Mouse (Mus musculus) ES-E14 (cell line): ENCODE data around the gene Dapp1. TPM values are rescaled to one million over a fixed set of nuclear protein-coding genes. Genes with fewer than 3 reads are reported as not detected.
A peak's percentile ranks its signal among the peaks of the same experiment; 100 is the strongest.

Experiments
- DNase-seq: peaks from one replicate; pipeline ENCODE4 v3.0.0-alpha.2; 2013; ENCODE audit warnings: low read depth, low spot score
- H3K27ac ChIP-seq: 2 replicates; pipeline ENCODE4 v1.5.1; 2012; ENCODE audit warnings: low read depth, mild to moderate bottlenecking, low read length, moderate library complexity, mixed read lengths; ENCODE audit not compliant: poor library complexity, insufficient read depth, severe bottlenecking
- H3K36me3 ChIP-seq: 2 replicates; pipeline ENCODE4 v1.6.1; 2012; ENCODE audit warnings: mild to moderate bottlenecking, low read length, moderate library complexity, mixed read lengths; ENCODE audit not compliant: control insufficient read depth, poor library complexity, insufficient read depth, severe bottlenecking
- H3K4me1 ChIP-seq, 2 experiments: fragments of 150-350 bp in 1 of 2; sonication (generic) in 1 of 2; 2 replicates each; pipeline ENCODE4 v1.6.1; 2012; ENCODE audit warnings: low read length in 2 of 2, mild to moderate bottlenecking in 1 of 2, mixed read lengths in 1 of 2; ENCODE audit not compliant: control insufficient read depth in 2 of 2, insufficient read depth in 2 of 2, poor library complexity in 1 of 2
- H3K4me3 ChIP-seq, 2 experiments: fragments of 150-350 bp in 1 of 2; sonication (generic) in 1 of 2; 2 replicates each; pipeline ENCODE4 v1.5.1; 2012; ENCODE audit warnings: low read length in 2 of 2, low read depth in 1 of 2, mild to moderate bottlenecking in 1 of 2, mixed read lengths in 1 of 2; ENCODE audit not compliant: insufficient read depth in 1 of 2, poor library complexity in 1 of 2, severe bottlenecking in 1 of 2
- H3K9ac ChIP-seq: 2 replicates; pipeline ENCODE4 v1.6.1; 2012; ENCODE audit warnings: low read depth, mild to moderate bottlenecking, low read length, mixed read lengths; ENCODE audit not compliant: poor library complexity, insufficient read depth, severe bottlenecking
- H3K9me3 ChIP-seq: fragments of 150-350 bp; sonication (generic); 2 replicates; pipeline ENCODE4 v1.6.1; 2012; ENCODE audit warnings: low read depth, mild to moderate bottlenecking, low read length; ENCODE audit not compliant: control insufficient read depth, insufficient read depth
- CHD2 ChIP-seq: IDR thresholded peaks from 2 replicates; pipeline ENCODE4 v1.6.1; 2014; ENCODE audit warnings: mild to moderate bottlenecking, low read depth, low read length, inconsistent platforms
- HCFC1 ChIP-seq: IDR thresholded peaks from 2 replicates; pipeline ENCODE4 v1.6.1; 2012; ENCODE audit warnings: low read length, inconsistent platforms, borderline replicate concordance; ENCODE audit not compliant: insufficient read depth
- MAFK ChIP-seq: IDR thresholded peaks from 2 replicates; pipeline ENCODE4 v1.6.1; 2014; ENCODE audit warnings: mild to moderate bottlenecking, low read depth, low read length, inconsistent platforms; ENCODE audit not compliant: insufficient read depth
- ZC3H11A ChIP-seq: IDR thresholded peaks from 2 replicates; pipeline ENCODE4 v1.6.1; 2012; ENCODE audit warnings: low read depth, mild to moderate bottlenecking, inconsistent platforms, low read length, borderline replicate concordance
- ZNF384 ChIP-seq: IDR thresholded peaks from 2 replicates; pipeline ENCODE4 v1.6.1; 2012; ENCODE audit warnings: low read depth, low read length, inconsistent platforms
- in situ Hi-C, 2 experiments: fragments of 600-800 bp; cut with MboI; formaldehyde crosslinking; loops; one replicate each; pipeline ENCODE4 v1.15.1; 2025; ENCODE audit warnings: low sequenced_read_pairs in 2 of 2, inconsistent platforms in 1 of 2; ENCODE audit not compliant: unreplicated experiment in 2 of 2
- total RNA-seq: library from RNA; depleted of rRNA; stranded (reverse); fragments of 300-350 nt; gene quantifications from 2 replicates; pipeline ENCODE4 v1.2.3, GENCODE M21; 2012; rRNA removed

The Dapp1 gene
- total RNA-seq, 1 experiment = 6.8 TPM

DNA sequence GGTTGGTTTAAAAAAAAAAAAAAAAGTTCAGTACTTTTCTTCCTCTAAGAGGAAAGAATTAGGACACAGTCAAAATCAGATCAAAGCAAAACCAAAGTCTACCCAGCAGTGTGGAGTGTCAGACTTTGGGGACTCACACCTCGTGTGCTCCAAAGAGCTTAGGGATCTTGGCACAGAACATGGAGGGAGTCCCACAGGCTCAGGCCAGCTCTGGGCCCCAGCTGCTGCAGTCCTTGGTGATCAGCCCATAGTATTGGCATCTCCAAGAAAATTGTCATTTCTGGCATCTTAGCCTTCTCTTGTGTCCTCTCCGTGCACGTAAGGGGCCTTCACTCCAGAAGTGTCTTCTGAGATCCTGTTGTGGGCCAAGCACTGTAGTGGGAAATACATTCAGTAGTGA lies 90.3 kb downstream of the Dapp1 start:
- TF ChIP-seq ZC3H11A = no peak
- Histone ChIP-seq H3K9me3 (no peaks in the 10 kb centered on the region), H3K4me1 (peaks cover 0 to 12% of the 10 kb centered on the region in 2 experiments; a peak in 2 of 4 replicates), H3K9ac (no peak overlapping the region), H3K36me3 (no peaks in the 10 kb centered on the region), H3K4me3 (no peak overlapping the region), H3K27ac (no peak overlapping the region)
- in situ Hi-C loops = no loop called here
- DNase-seq = no peak

DNA sequence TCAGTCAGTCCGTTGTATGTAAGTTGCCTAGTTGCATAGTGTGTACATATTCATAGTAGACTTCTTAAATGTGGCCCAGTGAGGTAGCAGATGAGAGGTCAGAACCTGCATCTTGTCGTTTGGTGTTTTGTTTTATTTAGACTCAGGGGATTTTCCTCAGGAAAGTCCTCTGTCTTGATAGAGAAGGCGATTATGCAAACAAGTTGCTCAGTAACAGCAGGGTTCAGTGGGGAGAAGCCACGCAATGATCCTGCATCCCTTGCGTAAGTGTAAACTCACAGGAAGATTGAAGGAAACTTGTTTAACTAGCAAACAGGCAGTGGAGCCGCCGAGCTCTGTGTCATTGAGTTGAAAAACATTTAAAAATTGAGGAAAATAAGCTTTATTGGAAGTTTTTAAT lies 93.4 kb downstream of the Dapp1 start:
- in situ Hi-C loops = no loop called here
- DNase-seq = no peak
- no peak overlapping the region for H3K27ac ChIP-seq
- no peak overlapping the region for H3K4me3 ChIP-seq
- H3K9me3 ChIP-seq = no peaks in the 10 kb centered on the region
- no peak for TF ChIP-seq MAFK
- TF ChIP-seq ZC3H11A = no peak
- TF ChIP-seq ZNF384 = no peak
- no peak for TF ChIP-seq CHD2
- no peak for TF ChIP-seq HCFC1
- H3K4me1 ChIP-seq = peaks cover 2 to 12% of the 10 kb centered on the region in 2 experiments; a peak in 3 of 4 replicates
- no peak overlapping the region for H3K9ac ChIP-seq
- no peaks in the 10 kb centered on the region for H3K36me3 ChIP-seq

DNA sequence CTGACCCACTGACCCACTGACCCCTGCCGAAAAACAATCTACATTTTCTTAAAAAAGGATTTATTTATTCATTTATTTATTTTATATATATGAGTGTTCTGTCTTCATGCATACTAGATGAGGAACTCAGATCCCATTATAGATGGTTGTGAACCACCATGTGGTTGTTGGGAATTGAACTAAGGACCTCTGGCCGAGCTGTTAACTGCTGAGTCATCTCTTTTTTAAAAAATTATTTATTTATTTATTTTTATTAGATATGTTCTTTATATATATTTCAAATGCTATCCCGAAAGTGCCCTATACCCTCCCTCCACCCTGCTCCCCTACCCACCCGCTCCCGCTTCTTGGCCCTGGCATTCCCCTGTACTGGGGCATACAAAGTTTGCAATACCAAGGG lies 100.3 kb downstream of the Dapp1 start:
- Histone ChIP-seq H3K9me3 (no peaks in the 10 kb centered on the region), H3K36me3 (no peaks in the 10 kb centered on the region), H3K27ac (no peak overlapping the region), H3K4me3 (no peak overlapping the region), H3K4me1 (peaks cover 2 to 6% of the 10 kb centered on the region in 2 experiments; a peak in 2 of 4 replicates), H3K9ac (no peak overlapping the region)
- no peak for DNase-seq
- TF ChIP-seq MAFK (peak; percentile 89), CHD2 (no peak), ZNF384 (no peak), HCFC1 (no peak), ZC3H11A (no peak)
- in situ Hi-C loops = no loop called here

Other genes with a start within 250 kb of the Dapp1 start
- gene H2afz, start 117.1 kb downstream of the Dapp1 start, total RNA-seq = 1,847 and 2,038 TPM in 2 replicates
- gene Dnajb14, start 113.9 kb downstream of the Dapp1 start, total RNA-seq = 4.8 and 5.1 TPM in 2 replicates
- gene Lamtor3, start 63.0 kb downstream of the Dapp1 start, total RNA-seq = 39.3 and 41.4 TPM in 2 replicates
- gene 1110002E22Rik, start 83.5 kb upstream of the Dapp1 start, total RNA-seq = under 0.01 and 0.05 TPM in 2 replicates
- gene Gm5105, start 85.8 kb upstream of the Dapp1 start, total RNA-seq = not detected in 2 replicates
- gene Trmt10a, start 161.9 kb upstream of the Dapp1 start, total RNA-seq = 16.2 and 16.5 TPM in 2 replicates
- 10.3 and 10.8 TPM in 2 replicates for gene Mttp, start 163.4 kb upstream of the Dapp1 start, total RNA-seq
- not detected in 2 replicates for gene 4930579F01Rik, start 212.3 kb upstream of the Dapp1 start, total RNA-seq
- 0.36 and 0.48 TPM in 2 replicates for gene Adh7, start 236.2 kb upstream of the Dapp1 start, total RNA-seq